Mouse (Mus musculus): ENCODE measurements around the gene Pdhx.

The Pdhx gene

GRCm38 (mm10) chr2:102989446-102989845 is 83.9 kb downstream of the Pdhx start:
- no peak for DNase-seq (ENCODE audit: low spot score in 2 of 2)

GRCm38 (mm10) chr2:102987708-102988010 is 85.7 kb downstream of the Pdhx start:
- no peak for DNase-seq (ENCODE audit: low spot score in 2 of 2)

GRCm38 (mm10) chr2:102986964-102987707 is 86.2 kb downstream of the Pdhx start:
- DNase-seq (ENCODE audit: low spot score in 2 of 2): no peak

GRCm38 (mm10) chr2:102986424-102986823 is 86.9 kb downstream of the Pdhx start:
- no peak for DNase-seq (ENCODE audit: low spot score in 2 of 2)

GRCm38 (mm10) chr2:102982822-102983221 is 90.5 kb downstream of the Pdhx start:
- no peak for DNase-seq (ENCODE audit: low spot score in 2 of 2)

GRCm38 (mm10) chr2:102981446-102982314 is 91.6 kb downstream of the Pdhx start:
- DNase-seq (ENCODE audit: low spot score in 2 of 2): no peak

- no peak for DNase-seq (ENCODE audit: low spot score in 2 of 2)
Measured at GRCm38 (mm10) chr2:102980870-102981269, 92.4 kb downstream of the Pdhx start.

- DNase-seq (ENCODE audit: low spot score in 2 of 2): no peak
Measured at GRCm38 (mm10) chr2:102979519-102979918, 93.8 kb downstream of the Pdhx start.

GRCm38 (mm10) chr2:102979112-102979511 is 94.2 kb downstream of the Pdhx start:
- no peak for DNase-seq (ENCODE audit: low spot score in 2 of 2)

- no peak for DNase-seq (ENCODE audit: low spot score in 2 of 2)
Measured at GRCm38 (mm10) chr2:102975358-102975945, 97.9 kb downstream of the Pdhx start.

- no peak for DNase-seq (ENCODE audit: low spot score in 2 of 2)
Measured at GRCm38 (mm10) chr2:102973115-102973514, 100.2 kb downstream of the Pdhx start.

GRCm38 (mm10) chr2:102972575-102972974 is 100.7 kb downstream of the Pdhx start:
- DNase-seq (ENCODE audit: low spot score in 2 of 2): no peak

- no peak for DNase-seq (ENCODE audit: low spot score in 2 of 2)
Measured at GRCm38 (mm10) chr2:102971951-102972350, 101.4 kb downstream of the Pdhx start.

Data from spleen, postnatal 10 days (tissue).